Mouse (Mus musculus) brain, embryonic 14.5 days (tissue): ENCODE data around the gene Nek8.

Source experiments
- CTCF ChIP-seq: fragments of 200-500 bp; IDR thresholded peaks from 2 replicates; pipeline ENCODE4 v1.5.1; 2012; ENCODE audit warnings: inconsistent platforms, mild to moderate bottlenecking, moderate library complexity, borderline replicate concordance; ENCODE audit not compliant: insufficient read depth, insufficient read length; ENCODE audit errors: extremely low read depth
- POLR2A ChIP-seq: fragments of 200-500 bp; IDR thresholded peaks from 2 replicates; pipeline ENCODE4 v1.6.1; 2012; ENCODE audit warnings: mild to moderate bottlenecking, inconsistent platforms, borderline replicate concordance; ENCODE audit not compliant: poor library complexity, insufficient read depth, insufficient read length, severe bottlenecking; ENCODE audit errors: extremely low read depth

- TF ChIP-seq POLR2A (no peak), CTCF (no peak)
Observed at GRCm38 (mm10) chr11:78138023-78138422, 38.5 kb downstream of the Nek8 start.
